7 mouse cellular contexts compared by ENCODE assay signal in the genomic region with DNA sequence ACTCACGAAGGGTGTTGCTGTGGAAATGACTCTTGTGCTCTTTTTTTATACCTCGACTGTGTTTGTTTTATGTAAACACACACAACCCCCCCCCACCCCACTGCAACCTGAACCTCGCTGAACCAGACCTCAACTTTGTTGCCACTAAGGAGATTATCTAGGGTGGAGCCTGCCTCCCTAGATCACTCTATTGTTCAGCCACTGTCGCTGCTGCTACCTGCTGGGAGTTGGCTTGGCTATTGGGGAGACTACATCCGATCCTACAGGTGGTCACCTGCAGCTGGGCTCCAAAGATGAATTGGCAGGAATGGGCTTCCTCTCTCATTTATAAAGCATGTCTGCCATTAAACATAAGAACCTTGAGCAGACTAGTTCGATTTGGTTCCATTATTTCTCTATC.
"Had no signal": no experiment of that assay in that cellular context is flagged by ENCODE, and none has a peak within 500 bp of the region (broad histone marks: within the 10 kb centered on the region; RNA-seq: fewer than 3 reads in every experiment).

No protein-coding gene starts in this region.

- DNase-seq: lung, adult 2 months; lung, postnatal 14 days; lung, postnatal 36 days; right cerebral cortex, postnatal 14 days; thymus, adult 2 months; thymus, postnatal 25 days; thymus, postnatal 4 days had no signal
